Mouse (Mus musculus) MEL (cell line): ENCODE data around the gene Robo1. TPM values are rescaled to one million over a fixed set of nuclear protein-coding genes. Genes with fewer than 3 reads are reported as not detected.

Experiments
- DNase-seq: peaks from one replicate; pipeline ENCODE4 v3.0.0; 2011; ENCODE audit warnings: low read depth, low spot score
- H3K27ac ChIP-seq: 2 replicates; pipeline ENCODE4 v1.5.1; 2012; ENCODE audit warnings: low read depth, mild to moderate bottlenecking, control low read depth, low read length, moderate library complexity; ENCODE audit not compliant: control insufficient read depth
- H3K27me3 ChIP-seq, 2 experiments: fragments of 150-350 bp in 1 of 2; sonication (generic) in 1 of 2; 2 replicates each; pipeline ENCODE4 v1.6.1; 2012; ENCODE audit warnings: low read length in 2 of 2, mild to moderate bottlenecking in 2 of 2, improper control_type of control experiment in 1 of 2, moderate library complexity in 1 of 2; ENCODE audit not compliant: insufficient read depth in 2 of 2, control insufficient read depth in 1 of 2
- H3K36me3 ChIP-seq, 2 experiments: 2 replicates each; pipeline ENCODE4 v1.6.1; 2012 to 2014; ENCODE audit warnings: low read length in 2 of 2, improper control_type of control experiment in 1 of 2, inconsistent platforms in 1 of 2, mild to moderate bottlenecking in 1 of 2; ENCODE audit not compliant: insufficient read depth in 2 of 2, control insufficient read depth in 1 of 2
- H3K4me1 ChIP-seq, 2 experiments: fragments of 150-350 bp in 1 of 2; sonication (generic) in 1 of 2; 2 replicates each; pipeline ENCODE4 v1.6.1; 2012; ENCODE audit warnings: low read length in 2 of 2, improper control_type of control experiment in 1 of 2, mild to moderate bottlenecking in 1 of 2; ENCODE audit not compliant: insufficient read depth in 2 of 2, control insufficient read depth in 1 of 2
- H3K4me3 ChIP-seq, 2 experiments: fragments of 150-350 bp in 1 of 2; sonication (generic) in 1 of 2; 2 replicates each; pipeline ENCODE4 v1.5.1; 2012; ENCODE audit warnings: low read depth in 2 of 2, low read length in 2 of 2, mild to moderate bottlenecking in 2 of 2, moderate library complexity in 2 of 2, control low read depth in 1 of 2, improper control_type of control experiment in 1 of 2; ENCODE audit not compliant: control insufficient read depth in 1 of 2, insufficient read depth in 1 of 2
- H3K79me2 ChIP-seq: 2 replicates; pipeline ENCODE4 v1.6.1; 2012; ENCODE audit warnings: mild to moderate bottlenecking, low read length, moderate library complexity; ENCODE audit not compliant: control insufficient read depth, poor library complexity, insufficient read depth
- H3K9ac ChIP-seq: 2 replicates; pipeline ENCODE4 v1.6.1; 2012; ENCODE audit warnings: low read depth, mild to moderate bottlenecking, control low read depth, low read length, moderate library complexity; ENCODE audit not compliant: control insufficient read depth, poor library complexity, severe bottlenecking
- H3K9me3 ChIP-seq: fragments of 150-350 bp; sonication (generic); replicated peaks from 2 replicates; pipeline ENCODE4 v1.6.1; 2012; ENCODE audit warnings: mild to moderate bottlenecking, low read length, improper control_type of control experiment, moderate library complexity; ENCODE audit not compliant: insufficient read depth
- BHLHE40 ChIP-seq: IDR thresholded peaks from 2 replicates; pipeline ENCODE4 v1.6.1; 2012; ENCODE audit warnings: low read depth, mild to moderate bottlenecking, inconsistent platforms, low read length, improper control_type of control experiment, borderline replicate concordance
- CHD1 ChIP-seq: IDR thresholded peaks from 2 replicates; pipeline ENCODE4 v1.6.1; 2012; ENCODE audit warnings: low read depth, mild to moderate bottlenecking, inconsistent platforms, low read length, improper control_type of control experiment
- ELF1 ChIP-seq: IDR thresholded peaks from 2 replicates; pipeline ENCODE4 v1.6.1; 2014; ENCODE audit warnings: low read depth, mild to moderate bottlenecking, inconsistent platforms, low read length, improper control_type of control experiment, moderate library complexity
- EP300 ChIP-seq, 2 experiments: IDR thresholded peaks; 2 replicates each; pipeline ENCODE4 v1.6.1; 2011; ENCODE audit warnings: improper control_type of control experiment in 2 of 2, low read length in 2 of 2, low read depth in 1 of 2, mild to moderate bottlenecking in 1 of 2
- ETS1 ChIP-seq: IDR thresholded peaks from 2 replicates; pipeline ENCODE4 v1.6.1; 2012; ENCODE audit warnings: low read depth, mild to moderate bottlenecking, inconsistent platforms, low read length, improper control_type of control experiment, moderate library complexity
- GATA1 ChIP-seq: IDR thresholded peaks from 2 replicates; pipeline ENCODE4 v1.6.1; 2011; ENCODE audit warnings: low read depth, low read length, improper control_type of control experiment
- HCFC1 ChIP-seq: IDR thresholded peaks from 2 replicates; pipeline ENCODE4 v1.6.1; 2012; ENCODE audit warnings: low read depth, mild to moderate bottlenecking, inconsistent platforms, low read length, improper control_type of control experiment, moderate library complexity
- MEF2A ChIP-seq: IDR thresholded peaks from 2 replicates; pipeline ENCODE4 v1.6.1; 2014; ENCODE audit warnings: low read depth, mild to moderate bottlenecking, inconsistent platforms, low read length, improper control_type of control experiment; ENCODE audit not compliant: poor library complexity, insufficient replicate concordance, severe bottlenecking; ENCODE audit errors: extremely low read depth
- MXI1 ChIP-seq: IDR thresholded peaks from 2 replicates; pipeline ENCODE4 v1.6.1; 2011; ENCODE audit warnings: mild to moderate bottlenecking, low read depth, low read length, improper control_type of control experiment
- MYC ChIP-seq: IDR thresholded peaks from 2 replicates; pipeline ENCODE4 v1.6.1; 2011; ENCODE audit warnings: low read depth, mild to moderate bottlenecking, low read length, improper control_type of control experiment, moderate library complexity
- NRF1 ChIP-seq: IDR thresholded peaks from 2 replicates; pipeline ENCODE4 v1.6.1; 2014; ENCODE audit warnings: low read depth, mild to moderate bottlenecking, inconsistent platforms, low read length, improper control_type of control experiment, moderate library complexity; ENCODE audit not compliant: poor library complexity, insufficient read depth, severe bottlenecking
- POLR2AphosphoS2 ChIP-seq: IDR thresholded peaks from 2 replicates; pipeline ENCODE4 v1.6.1; 2011; ENCODE audit warnings: low read length, improper control_type of control experiment
- POLR2AphosphoS5 ChIP-seq: IDR thresholded peaks from 2 replicates; pipeline ENCODE4 v1.6.1; 2012; ENCODE audit warnings: low read depth, borderline replicate concordance, mild to moderate bottlenecking, inconsistent platforms, low read length, moderate library complexity, mixed read lengths
- RAD21 ChIP-seq: IDR thresholded peaks from 2 replicates; pipeline ENCODE4 v1.6.1; 2011; ENCODE audit warnings: mild to moderate bottlenecking, low read depth, low read length, improper control_type of control experiment
- TAL1 ChIP-seq: IDR thresholded peaks from 2 replicates; pipeline ENCODE4 v1.6.1; 2012; ENCODE audit warnings: mild to moderate bottlenecking, inconsistent platforms, low read length, moderate library complexity, mixed read lengths
- UBTF ChIP-seq: IDR thresholded peaks from 2 replicates; pipeline ENCODE4 v1.6.1; 2012; ENCODE audit warnings: low read depth, mild to moderate bottlenecking, inconsistent platforms, low read length, improper control_type of control experiment, moderate library complexity, borderline replicate concordance; ENCODE audit not compliant: insufficient read depth
- polyA plus RNA-seq, 2 experiments: library from polyadenylated mRNA; stranded (reverse) in 1 of 2; unstranded in 1 of 2; fragments of >175 nt in 1 of 2; fragments of >200 nt in 1 of 2; gene quantifications; 2 replicates each; pipeline versions ENCODE4 v1.2.1 to v1.2.4; 2012; ENCODE audit warnings: low replicate concordance in 2 of 2, low read depth in 1 of 2; ENCODE audit not compliant: insufficient read length in 2 of 2, insufficient read depth in 1 of 2, missing spikeins in 1 of 2
- total RNA-seq: library from RNA; depleted of rRNA; stranded (reverse); fragments of 300-350 nt; gene quantifications from 2 replicates; pipeline ENCODE4 v1.2.3, GENCODE M21; 2012

Robo1 gene
- total and polyA plus RNA-seq, 3 experiments, result not detected

DNA sequence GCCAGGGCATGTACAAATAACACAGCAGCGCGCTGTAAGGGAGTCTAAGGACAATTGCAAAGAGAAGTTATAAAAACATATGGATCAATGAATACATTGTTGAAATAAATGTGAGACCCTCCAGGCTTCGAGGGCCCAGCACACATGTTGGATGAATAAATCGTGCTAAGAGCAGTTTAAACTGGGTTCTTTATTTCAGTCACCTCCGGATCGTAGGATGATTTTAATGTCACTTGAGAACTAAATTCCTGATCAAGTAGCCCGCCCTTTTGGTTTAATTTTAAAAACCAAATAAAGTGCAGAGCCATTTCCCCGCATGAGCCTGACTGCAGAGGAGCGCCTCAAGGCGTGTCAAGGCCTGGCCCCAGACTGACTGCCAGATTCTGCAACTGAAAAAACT is 150.5 kb downstream of the Robo1 start:
- no peak for DNase-seq
- TF ChIP-seq EP300 (IDR thresholded peaks at IDR 0.05; ENCODE audit: low read depth in 1 of 2, low read length in 2 of 2), result no peak
- TF ChIP-seq ETS1, result no peak
- TF ChIP-seq GATA1, result no peak
- no peak for TF ChIP-seq RAD21
- TF ChIP-seq BHLHE40, result no peak
- no peak for TF ChIP-seq CHD1
- no peak for TF ChIP-seq UBTF
- TF ChIP-seq NRF1, result no peak
- no peak for TF ChIP-seq MYC
- TF ChIP-seq POLR2AphosphoS5, result no peak
- no peak for TF ChIP-seq HCFC1
- TF ChIP-seq ELF1, result no peak
- TF ChIP-seq POLR2AphosphoS2, result no peak
- TF ChIP-seq TAL1, result no peak
- no peak for TF ChIP-seq MEF2A
- no peak for TF ChIP-seq MXI1
- Histone ChIP-seq H3K9me3 (no peaks in the 10 kb centered on the region), H3K27ac (no peak overlapping the region), H3K79me2 (no peaks in the 10 kb centered on the region), H3K4me3 (no peak overlapping the region), H3K27me3 (no peaks in the 10 kb centered on the region), H3K36me3 (no peaks in the 10 kb centered on the region), H3K4me1 (no peaks in the 10 kb centered on the region), H3K9ac (no peak overlapping the region)

DNA sequence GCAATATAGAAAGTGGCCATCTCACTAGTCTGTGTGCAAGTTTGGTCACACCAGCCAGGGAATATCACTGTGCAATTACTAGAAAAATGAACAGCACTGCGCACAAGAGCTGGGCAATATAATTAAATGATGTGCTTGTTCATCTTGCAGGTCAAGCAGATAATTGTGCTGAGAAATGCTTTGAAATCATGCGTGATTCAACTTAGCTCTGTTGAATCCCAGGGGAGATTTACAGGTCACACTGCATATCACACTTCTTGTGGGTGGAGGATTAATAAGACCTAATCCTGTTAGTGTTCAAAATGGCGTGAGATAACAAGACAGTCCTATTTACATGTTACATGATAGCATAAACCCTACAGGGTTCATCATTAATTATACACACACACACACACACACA is 157.6 kb downstream of the Robo1 start:
- DNase-seq, result no peak

More for the DNA sequence above, 157.6 kb downstream of the Robo1 start:
- no peaks in the 10 kb centered on the region for H3K9me3 ChIP-seq
- no peaks in the 10 kb centered on the region for H3K79me2 ChIP-seq
- H3K4me1 ChIP-seq, result no peaks in the 10 kb centered on the region
- no peak overlapping the region for H3K9ac ChIP-seq
- H3K4me3 ChIP-seq, result no peak overlapping the region
- H3K27me3 ChIP-seq, result no peaks in the 10 kb centered on the region
- no peak overlapping the region for H3K27ac ChIP-seq
- TF ChIP-seq ELF1, result no peak
- no peaks in the 10 kb centered on the region for H3K36me3 ChIP-seq
